Mouse (Mus musculus): Measurements from ENCODE around the gene Tmem268. TPM values are rescaled to one million over a fixed set of nuclear protein-coding genes. Genes with fewer than 3 reads are reported as not detected.

Gene Tmem268
- 0.66 TPM in 1 of 2 replicates, not detected in the other for polyA plus RNA-seq (2012; ENCODE audit: insufficient read depth, low replicate concordance)

DNA sequence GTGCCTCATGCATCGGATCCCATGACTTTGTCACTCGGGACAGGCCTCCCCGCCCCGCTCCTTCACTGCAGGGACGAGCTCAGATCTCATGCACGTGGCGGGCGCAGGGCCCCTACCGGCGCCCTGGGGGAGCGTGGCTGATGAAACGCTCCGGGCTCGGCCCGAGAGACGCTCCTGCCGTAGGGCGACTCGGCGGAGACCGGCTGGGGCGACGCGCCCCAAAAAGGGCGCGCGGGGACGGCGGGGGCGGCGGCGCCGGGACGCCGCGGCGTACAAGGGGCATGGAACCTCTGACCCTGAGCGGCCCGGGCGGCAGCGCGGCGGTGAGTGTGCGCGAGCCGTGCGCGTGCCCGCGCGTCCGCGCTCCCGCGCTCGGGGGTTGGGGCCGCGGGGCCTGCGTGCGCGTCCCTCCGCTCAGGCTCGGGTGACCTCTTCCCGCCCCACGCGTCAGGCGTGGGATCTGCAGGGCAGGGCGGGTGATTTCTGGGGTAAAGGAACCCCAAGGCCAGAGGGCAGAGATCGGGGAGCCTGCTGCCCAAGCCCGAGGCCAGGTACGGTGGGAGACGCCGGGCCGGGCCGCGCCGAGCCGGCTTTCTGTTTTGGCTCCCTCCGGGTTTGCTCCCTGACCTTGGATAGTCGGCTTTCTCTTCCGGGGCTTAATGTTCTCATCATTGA, at the start of gene Tmem268:
Gene Tmem268 (plus strand): TSS at position 375 of the 675 bp plus-strand sequence.
- Histone ChIP-seq H3K4me1 (peaks cover 62% of the 10 kb centered on the region), H3K4me3 (replicated peaks) (peak within 1 kb of the TSS; percentile 92), H3K9me3 (no peaks in the 10 kb centered on the region), H3K27me3 (replicated peaks) (peaks cover 30% of the 10 kb centered on the region), H3K36me3 (replicated peaks; ENCODE audit: low read length) (peaks cover 41% of the 10 kb centered on the region)
- no peak for TF ChIP-seq FLI1 (IDR thresholded peaks at IDR 0.05; ENCODE audit: low read length)
- no peak for TF ChIP-seq GATA1 (IDR thresholded peaks at IDR 0.05; ENCODE audit: borderline replicate concordance, low read length)

DNA sequence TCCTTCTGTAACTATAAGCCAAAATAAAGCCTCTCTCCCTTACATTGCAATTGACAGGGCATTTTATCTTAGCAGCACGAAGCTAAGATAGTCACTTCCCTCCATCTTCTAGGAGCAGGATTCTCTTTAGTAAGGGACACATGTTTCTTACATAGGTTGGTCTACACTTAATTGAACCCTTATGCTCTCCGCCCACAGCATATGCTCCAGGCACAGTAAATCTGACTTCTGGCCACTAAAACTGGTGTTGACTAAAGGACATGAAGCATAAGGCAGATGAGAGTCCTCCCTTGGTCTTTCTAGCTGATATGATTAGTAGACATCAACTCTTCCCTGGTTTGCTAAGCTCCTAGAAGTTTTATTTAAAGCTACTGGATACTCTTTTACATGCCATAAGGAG, 45.7 kb upstream of the Tmem268 start:
- Histone ChIP-seq H3K36me3 (replicated peaks; ENCODE audit: low read length) (no peaks in the 10 kb centered on the region), H3K9me3 (no peaks in the 10 kb centered on the region), H3K4me1 (no peaks in the 10 kb centered on the region), H3K4me3 (replicated peaks) (no peak overlapping the region), H3K27me3 (replicated peaks) (peaks cover 41% of the 10 kb centered on the region)
- TF ChIP-seq FLI1 (IDR thresholded peaks at IDR 0.05; ENCODE audit: low read length) (no peak), GATA1 (IDR thresholded peaks at IDR 0.05; ENCODE audit: borderline replicate concordance, low read length) (no peak)

DNA sequence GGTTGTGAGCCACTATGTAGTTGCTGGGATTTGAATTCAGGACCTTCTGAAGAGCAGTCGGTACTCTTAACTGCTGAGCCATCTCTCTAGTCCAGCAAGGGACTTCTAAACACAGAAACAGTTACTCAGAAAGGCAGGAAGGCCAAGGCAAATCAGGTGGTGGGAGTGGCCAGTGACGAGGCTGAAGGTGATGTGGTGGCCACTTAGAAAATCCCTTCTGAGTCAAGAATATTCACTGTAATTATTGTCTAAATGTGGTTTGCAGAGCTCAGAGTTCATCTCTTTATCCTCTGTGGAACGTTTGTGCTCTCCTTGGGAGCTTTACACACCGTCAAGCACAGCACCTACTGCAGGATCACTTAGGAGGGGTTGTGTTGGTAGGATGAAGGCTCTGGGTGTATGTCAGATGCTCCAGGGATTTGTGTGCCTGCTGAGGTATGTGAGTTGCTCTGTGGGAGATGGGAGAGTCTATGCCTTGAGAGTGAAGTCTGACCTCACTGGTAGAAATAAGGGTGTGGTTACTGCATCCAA, 44.1 kb upstream of the Tmem268 start:
- Histone ChIP-seq H3K4me3 (replicated peaks) (no peak overlapping the region), H3K36me3 (replicated peaks; ENCODE audit: low read length) (no peaks in the 10 kb centered on the region), H3K9me3 (0 out of 2 replicates have a peak, but pooled peaks cover 3% of the 10 kb centered on the region), H3K27me3 (replicated peaks) (peaks cover 37% of the 10 kb centered on the region), H3K4me1 (no peaks in the 10 kb centered on the region)
- TF ChIP-seq GATA1 (IDR thresholded peaks at IDR 0.05; ENCODE audit: borderline replicate concordance, low read length) (no peak), FLI1 (IDR thresholded peaks at IDR 0.05; ENCODE audit: low read length) (no peak)

DNA sequence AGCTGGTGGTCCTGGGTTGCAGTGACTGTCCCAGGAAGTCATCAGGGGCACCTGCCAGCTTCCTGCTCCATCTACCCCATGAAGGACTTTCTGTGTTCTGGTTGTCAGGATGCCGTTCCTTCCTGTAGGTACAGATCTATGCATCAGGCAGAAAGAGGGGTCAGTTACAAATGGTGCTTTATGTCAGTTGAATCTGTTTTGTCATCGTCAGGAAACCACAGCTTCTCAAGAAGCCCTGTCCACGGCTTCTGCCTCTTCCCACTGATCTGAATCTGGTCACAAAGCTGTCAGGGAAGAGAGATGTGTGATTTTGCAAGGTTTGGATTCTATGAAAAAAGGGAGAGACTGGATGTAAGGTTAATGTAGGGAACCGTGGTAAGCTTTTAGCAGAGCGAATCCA, 43.6 kb upstream of the Tmem268 start:
- Histone ChIP-seq H3K9me3 (0 out of 2 replicates have a peak, but pooled peaks cover 5% of the 10 kb centered on the region), H3K27me3 (replicated peaks) (peaks cover 36% of the 10 kb centered on the region), H3K36me3 (replicated peaks; ENCODE audit: low read length) (no peaks in the 10 kb centered on the region), H3K4me1 (no peaks in the 10 kb centered on the region), H3K4me3 (replicated peaks) (no peak overlapping the region)
- TF ChIP-seq FLI1 (IDR thresholded peaks at IDR 0.05; ENCODE audit: low read length) (no peak), GATA1 (IDR thresholded peaks at IDR 0.05; ENCODE audit: borderline replicate concordance, low read length) (no peak)

DNA sequence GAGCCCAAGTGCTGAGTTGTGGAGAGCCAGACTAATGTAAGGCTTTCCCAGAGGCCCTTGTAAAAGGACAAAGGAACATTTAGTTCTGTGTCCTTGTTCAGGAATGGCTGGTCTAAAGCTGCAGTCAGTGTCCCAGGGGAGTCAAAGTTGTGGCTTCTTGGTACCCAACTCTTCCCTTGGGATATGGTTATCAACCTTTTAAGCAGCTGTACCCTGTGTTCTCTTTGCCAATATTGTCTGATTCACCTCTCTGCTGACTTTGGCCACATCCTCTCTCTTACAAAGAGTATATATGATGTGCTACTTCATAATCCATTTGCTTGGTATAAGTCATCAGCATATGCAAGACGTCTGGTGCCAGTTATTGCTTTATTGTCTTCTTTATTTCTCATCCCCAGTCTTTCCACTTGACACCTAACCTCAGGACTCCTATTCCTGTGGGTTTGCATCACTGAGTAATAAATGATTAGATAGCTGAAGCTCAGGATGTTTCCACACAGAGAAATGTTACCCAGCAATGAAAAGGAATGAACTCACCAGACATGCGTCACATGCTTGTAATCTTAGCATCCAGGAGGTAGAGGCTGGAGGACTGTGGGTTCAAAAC, 36.7 kb upstream of the Tmem268 start:
- no peak for TF ChIP-seq GATA1 (IDR thresholded peaks at IDR 0.05; ENCODE audit: borderline replicate concordance, low read length)
- TF ChIP-seq FLI1 (IDR thresholded peaks at IDR 0.05; ENCODE audit: low read length) = no peak
- Histone ChIP-seq H3K27me3 (replicated peaks) (peaks cover 13% of the 10 kb centered on the region), H3K9me3 (0 out of 2 replicates have a peak, but pooled peaks cover 5% of the 10 kb centered on the region), H3K4me3 (replicated peaks) (no peak overlapping the region), H3K36me3 (replicated peaks; ENCODE audit: low read length) (no peaks in the 10 kb centered on the region), H3K4me1 (no peaks in the 10 kb centered on the region)

DNA sequence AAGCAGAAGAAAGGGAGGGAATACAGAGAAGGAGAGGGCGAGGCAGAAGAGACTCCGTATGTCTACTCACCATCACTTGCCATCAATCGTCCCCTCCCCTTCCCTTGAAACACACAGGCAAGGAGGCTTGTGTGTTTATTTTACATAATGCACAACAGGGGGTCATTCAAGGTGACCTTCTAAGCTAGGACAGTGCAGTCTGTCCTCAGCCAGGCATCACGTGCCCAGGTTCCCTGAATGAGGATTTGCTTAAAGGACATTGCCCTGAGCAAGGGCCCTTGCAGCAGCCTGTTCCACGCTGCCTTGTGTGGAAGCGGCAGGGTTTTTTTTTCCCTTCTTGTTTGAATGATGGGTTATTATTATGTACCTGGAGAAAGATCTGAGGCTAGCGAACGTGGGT, 33.1 kb upstream of the Tmem268 start:
- Histone ChIP-seq H3K9me3 (no peaks in the 10 kb centered on the region), H3K27me3 (replicated peaks) (peaks cover 26% of the 10 kb centered on the region), H3K4me1 (no peaks in the 10 kb centered on the region), H3K36me3 (replicated peaks; ENCODE audit: low read length) (no peaks in the 10 kb centered on the region), H3K4me3 (replicated peaks) (no peak overlapping the region)
- TF ChIP-seq GATA1 (IDR thresholded peaks at IDR 0.05; ENCODE audit: borderline replicate concordance, low read length) = no peak
- no peak for TF ChIP-seq FLI1 (IDR thresholded peaks at IDR 0.05; ENCODE audit: low read length)

DNA sequence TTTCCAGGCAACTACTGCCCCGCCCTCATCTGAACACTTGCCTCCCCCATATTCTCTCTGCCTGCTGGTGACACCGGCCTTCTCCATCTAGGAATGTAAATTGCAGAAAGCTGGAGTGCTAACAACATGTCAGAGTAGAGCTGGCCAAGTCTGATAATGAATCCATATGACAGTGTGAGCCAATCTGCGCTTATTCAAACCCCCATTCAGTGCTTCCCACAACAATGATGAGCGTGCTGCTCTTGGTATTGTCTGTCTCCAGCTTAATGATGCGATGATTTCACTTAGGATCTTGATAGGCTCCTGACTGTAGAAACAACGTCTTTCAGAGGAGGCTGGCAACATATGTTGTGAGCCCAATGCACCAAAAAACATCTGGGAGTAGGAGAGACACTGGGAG, 29.6 kb upstream of the Tmem268 start:
- no peak overlapping the region for H3K4me3 ChIP-seq (replicated peaks)
- TF ChIP-seq FLI1 (IDR thresholded peaks at IDR 0.05; ENCODE audit: low read length) (no peak), GATA1 (IDR thresholded peaks at IDR 0.05; ENCODE audit: borderline replicate concordance, low read length) (no peak)
- H3K36me3 ChIP-seq (replicated peaks; ENCODE audit: low read length) = no peaks in the 10 kb centered on the region
- H3K9me3 ChIP-seq = no peaks in the 10 kb centered on the region
- H3K4me1 ChIP-seq = no peaks in the 10 kb centered on the region
- H3K27me3 ChIP-seq (replicated peaks) = peaks cover 30% of the 10 kb centered on the region

DNA sequence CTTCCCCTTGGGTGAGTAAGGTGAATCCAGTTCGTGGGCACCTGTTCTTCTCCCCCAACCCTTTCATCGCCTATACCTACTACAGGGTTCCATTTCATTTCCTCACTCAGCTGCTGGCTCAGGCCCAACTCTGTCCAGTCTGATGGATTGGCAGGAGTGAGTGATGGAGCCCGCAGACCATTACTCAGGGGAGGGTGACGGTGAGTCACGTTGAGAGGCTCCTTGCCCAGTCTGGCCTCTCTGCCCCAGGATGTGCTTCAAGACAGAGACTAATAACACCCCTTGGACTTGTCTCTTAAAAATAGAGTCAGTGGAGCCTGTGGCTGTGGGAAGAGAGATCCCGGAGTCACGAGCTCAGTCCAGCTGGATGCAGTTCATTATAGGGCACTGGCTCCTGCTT, 28.2 kb upstream of the Tmem268 start:
- Histone ChIP-seq H3K4me1 (no peaks in the 10 kb centered on the region), H3K9me3 (no peaks in the 10 kb centered on the region), H3K36me3 (replicated peaks; ENCODE audit: low read length) (no peaks in the 10 kb centered on the region), H3K4me3 (replicated peaks) (no peak overlapping the region), H3K27me3 (replicated peaks) (peaks cover 37% of the 10 kb centered on the region)
- TF ChIP-seq GATA1 (IDR thresholded peaks at IDR 0.05; ENCODE audit: borderline replicate concordance, low read length) (no peak), FLI1 (IDR thresholded peaks at IDR 0.05; ENCODE audit: low read length) (no peak)

DNA sequence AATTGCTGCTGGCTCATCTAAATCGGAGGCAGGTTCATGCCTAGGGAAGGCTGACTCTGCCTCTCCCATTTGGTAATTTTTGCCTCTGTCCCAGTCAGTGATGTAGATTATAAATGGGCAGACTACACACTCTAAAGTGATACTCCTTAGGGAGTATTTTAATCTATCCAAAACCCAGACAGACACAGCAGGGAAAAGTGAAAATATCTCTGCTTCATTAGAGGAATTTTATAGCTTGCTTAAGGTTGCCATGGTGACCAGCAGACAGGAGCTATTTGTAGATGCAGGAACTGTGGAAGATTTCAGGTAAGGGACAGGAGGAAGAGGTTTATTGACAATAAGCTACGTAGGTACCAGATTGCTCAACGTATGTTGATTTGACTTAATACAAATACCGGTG, 21.0 kb upstream of the Tmem268 start:
- no peaks in the 10 kb centered on the region for H3K36me3 ChIP-seq (replicated peaks; ENCODE audit: low read length)
- H3K27me3 ChIP-seq (replicated peaks) = peaks cover 35% of the 10 kb centered on the region
- no peak for TF ChIP-seq FLI1 (IDR thresholded peaks at IDR 0.05; ENCODE audit: low read length)
- no peak for TF ChIP-seq GATA1 (IDR thresholded peaks at IDR 0.05; ENCODE audit: borderline replicate concordance, low read length)
- H3K4me3 ChIP-seq (replicated peaks) = no peak overlapping the region
- H3K4me1 ChIP-seq = peaks cover 5% of the 10 kb centered on the region
- H3K9me3 ChIP-seq = no peaks in the 10 kb centered on the region

DNA sequence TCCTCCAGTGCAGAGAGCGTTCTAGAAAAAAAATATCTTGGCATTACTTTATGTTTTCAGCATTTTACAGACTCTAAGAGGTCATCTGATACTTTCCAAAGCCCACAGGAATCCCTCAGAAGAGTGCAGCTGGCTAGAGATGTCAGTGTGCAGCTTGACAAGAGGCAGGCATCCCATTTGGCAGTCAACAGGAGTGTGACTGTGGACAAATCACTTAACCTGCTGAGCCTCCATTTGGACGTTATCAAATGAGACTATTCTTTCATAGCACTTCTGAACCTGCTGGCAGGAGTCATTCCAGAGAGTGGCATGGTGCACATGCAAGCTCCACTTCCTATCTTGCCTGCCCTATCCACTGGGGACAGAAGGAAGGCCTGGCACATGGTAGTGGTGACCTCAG, 16.4 kb upstream of the Tmem268 start:
- Histone ChIP-seq H3K4me3 (replicated peaks) (no peak overlapping the region), H3K4me1 (peaks cover 36% of the 10 kb centered on the region), H3K27me3 (replicated peaks) (peaks cover 10% of the 10 kb centered on the region), H3K9me3 (no peaks in the 10 kb centered on the region), H3K36me3 (replicated peaks; ENCODE audit: low read length) (peaks cover 2% of the 10 kb centered on the region)
- TF ChIP-seq GATA1 (IDR thresholded peaks at IDR 0.05; ENCODE audit: borderline replicate concordance, low read length) (no peak), FLI1 (IDR thresholded peaks at IDR 0.05; ENCODE audit: low read length) (no peak)
